ENCODE assay signal across 7 mouse cellular contexts in genomic region chr7:19809369-19809768, GRCm38 (mm10). TPM values are rescaled to one million over a fixed set of nuclear protein-coding genes. Genes with fewer than 3 reads are reported as not detected.
DNase-seq lines count a peak whose midpoint lies in the region; ATAC-seq lines count a peak whose summit lies in the region.

No protein-coding gene starts in this region.

- no peaks in the 10 kb centered on the region for H3K9me3 ChIP-seq in embryonic facial prominence, embryonic 15.5 days (replicated peaks)
- H3K9me3 ChIP-seq in midbrain, embryonic 13.5 days, result no peaks in the 10 kb centered on the region

- no peak overlapping the region for H3K27ac ChIP-seq in embryonic facial prominence, embryonic 15.5 days (replicated peaks)
- no peak overlapping the region for H3K27ac ChIP-seq in midbrain, embryonic 13.5 days

- no peak overlapping the region for H3K9ac ChIP-seq in embryonic facial prominence, embryonic 15.5 days
- H3K9ac ChIP-seq in midbrain, embryonic 13.5 days (replicated peaks), result peak overlapping the region; percentile 10; the same call in 1 of the 2 replicates

- peaks cover 17% of the 10 kb centered on the region for H3K4me1 ChIP-seq in embryonic facial prominence, embryonic 15.5 days
- H3K4me1 ChIP-seq in midbrain, embryonic 13.5 days (replicated peaks), result peaks cover 6% of the 10 kb centered on the region

- H3K36me3 ChIP-seq in embryonic facial prominence, embryonic 15.5 days, result no peaks in the 10 kb centered on the region
- no peaks in the 10 kb centered on the region for H3K36me3 ChIP-seq in midbrain, embryonic 13.5 days

- no peak for ATAC-seq in embryonic facial prominence, embryonic 15.5 days (ENCODE audit: insufficient number of reproducible peaks, low FRiP score, low TSS enrichment, low read depth)
- peak; percentile 69 for ATAC-seq in midbrain, embryonic 13.5 days

- peak; percentile 21 for DNase-seq in ovary, postnatal 36 days (ENCODE audit: low spot score)
- DNase-seq in ovary, adult 18-20 months (ENCODE audit: low spot score), result no peak
- DNase-seq in kidney, adult 11 months, result peak; percentile 56
- DNase-seq in spleen, postnatal 10 days (ENCODE audit: low spot score in 2 of 2), result no peak
- DNase-seq in spleen, postnatal 36 days (ENCODE audit: low spot score in 2 of 2), result no peak

- H3K27me3 ChIP-seq in embryonic facial prominence, embryonic 15.5 days, result peaks cover 40% of the 10 kb centered on the region
- peaks cover 63% of the 10 kb centered on the region for H3K27me3 ChIP-seq in midbrain, embryonic 13.5 days

- H3K4me2 ChIP-seq in embryonic facial prominence, embryonic 15.5 days (replicated peaks), result peak overlapping the region; percentile 35
- H3K4me2 ChIP-seq in midbrain, embryonic 13.5 days (replicated peaks), result peak overlapping the region; percentile 48

- 11% methylated on average over 27 of the region's 27 CpGs for WGBS in embryonic facial prominence, embryonic 15.5 days
- WGBS in midbrain, embryonic 13.5 days, result 3% methylated on average over 27 of the region's 27 CpGs

- peak overlapping the region; percentile 14; the same call in 1 of the 2 replicates for H3K4me3 ChIP-seq in embryonic facial prominence, embryonic 15.5 days (replicated peaks)
- peak overlapping the region; percentile 25 for H3K4me3 ChIP-seq in midbrain, embryonic 13.5 days (replicated peaks)

RNA-seq across cellular contexts. Expression of gene Cblc, which starts 12.8 kb away (rescaled TPM):
- polyA plus RNA-seq in embryonic facial prominence, embryonic 15.5 days (2015; fragmentation: Nextera tagmentation; extraction: Ambion mirVana), result 13.2 and 17.2 TPM in 2 replicates
- polyA plus RNA-seq in midbrain, embryonic 13.5 days (2015; fragmentation: Nextera tagmentation; extraction: Ambion mirVana), result 0.32 TPM in 1 of 2 replicates, not detected in the other

RNA-seq across cellular contexts. Expression of gene Bcl3, which starts 13.2 kb away (rescaled TPM):
- 4.7 and 6.9 TPM in 2 replicates for polyA plus RNA-seq in embryonic facial prominence, embryonic 15.5 days (2015; fragmentation: Nextera tagmentation; extraction: Ambion mirVana)
- polyA plus RNA-seq in midbrain, embryonic 13.5 days (2015; fragmentation: Nextera tagmentation; extraction: Ambion mirVana), result 0.27 and 0.88 TPM in 2 replicates

RNA-seq across cellular contexts. Expression of gene Bcam, which starts 38.6 kb away (rescaled TPM):
- 158 and 163 TPM in 2 replicates for polyA plus RNA-seq in embryonic facial prominence, embryonic 15.5 days (2015; fragmentation: Nextera tagmentation; extraction: Ambion mirVana)
- 5.2 and 6.4 TPM in 2 replicates for polyA plus RNA-seq in midbrain, embryonic 13.5 days (2015; fragmentation: Nextera tagmentation; extraction: Ambion mirVana)

RNA-seq across cellular contexts. Expression of gene Gm19345, which starts 42.4 kb away (rescaled TPM):
- 0.59 TPM in 1 of 2 replicates, not detected in the other for polyA plus RNA-seq in embryonic facial prominence, embryonic 15.5 days (2015; fragmentation: Nextera tagmentation; extraction: Ambion mirVana)
- 5.7 and 6.6 TPM in 2 replicates for polyA plus RNA-seq in midbrain, embryonic 13.5 days (2015; fragmentation: Nextera tagmentation; extraction: Ambion mirVana)

RNA-seq across cellular contexts. Expression of gene Ceacam16, which starts 51.7 kb away (rescaled TPM):
- polyA plus RNA-seq in embryonic facial prominence, embryonic 15.5 days (2015; fragmentation: Nextera tagmentation; extraction: Ambion mirVana), result not detected in 2 replicates
- polyA plus RNA-seq in midbrain, embryonic 13.5 days (2015; fragmentation: Nextera tagmentation; extraction: Ambion mirVana), result 0.54 and 0.62 TPM in 2 replicates

Comparison
In these comparisons a context has a peak if more than half of its experiments do, and no peak if none do; other contexts are left out.
1. DNase-seq: peak in ovary, postnatal 36 days (single experiment) and kidney, adult 11 months (single experiment); none in ovary, adult 18-20 months (single experiment), spleen, postnatal 10 days (0 of 2) and spleen, postnatal 36 days (0 of 2).
2. RNA of gene Cblc, which starts 12.8 kb away (polyA plus RNA-seq): 13.2 to 17.2 TPM in embryonic facial prominence, embryonic 15.5 days; 0.32 TPM in midbrain, embryonic 13.5 days; every median in the first group is over 10 times any median in the second.
3. RNA of gene Bcam, which starts 38.6 kb away (polyA plus RNA-seq): 158 to 163 TPM in embryonic facial prominence, embryonic 15.5 days; 5.2 to 6.4 TPM in midbrain, embryonic 13.5 days; every median in the first group is over 10 times any median in the second.